Mouse (Mus musculus): ENCODE measurements around the gene Ccl7. TPM values are rescaled to one million over a fixed set of nuclear protein-coding genes. Genes with fewer than 3 reads are reported as not detected.

Ccl7 gene
- polyA plus RNA-seq, 1 experiment, result not detected

DNA sequence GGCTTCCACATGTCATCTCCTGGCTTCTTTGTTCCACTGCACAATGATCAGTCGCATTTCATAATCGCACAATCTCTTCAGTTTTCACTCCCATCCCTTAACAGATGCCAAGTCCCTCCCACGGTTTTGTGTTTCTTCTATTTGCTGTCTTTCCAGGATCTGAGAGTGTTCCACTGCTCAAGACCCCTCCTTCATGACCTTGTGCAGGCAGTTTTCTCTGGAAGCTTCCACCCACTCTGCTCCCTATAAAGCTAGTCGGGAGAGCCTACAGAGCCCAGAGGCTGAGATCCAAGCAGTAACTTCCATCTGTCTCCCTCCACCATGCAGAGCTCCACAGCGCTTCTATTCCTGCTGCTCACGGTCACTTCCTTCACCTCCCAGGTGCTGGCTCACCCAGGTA, 12.1 kb downstream of the Ccl7 start, which contains the start of gene Ccl11:
Gene Ccl11, plus strand, starts transcription at position 178 of the 400 bp plus-strand sequence.
- TF ChIP-seq GATA1 (IDR thresholded peaks at IDR 0.05; ENCODE audit: borderline replicate concordance, low read length) (no peak), FLI1 (IDR thresholded peaks at IDR 0.05; ENCODE audit: low read length) (no peak)
- Histone ChIP-seq H3K9me3 (no peaks in the 10 kb centered on the region), H3K4me3 (replicated peaks) (no peak within 1 kb of the TSS), H3K4me1 (no peaks in the 10 kb centered on the region), H3K27me3 (replicated peaks) (peaks cover 5% of the 10 kb centered on the region), H3K36me3 (replicated peaks; ENCODE audit: low read length) (no peaks in the 10 kb centered on the region)

GRCm38 (mm10) chr11:82062226-82062625, 16.7 kb downstream of the Ccl7 start:
- no peak overlapping the region for H3K4me3 ChIP-seq (replicated peaks)
- H3K27me3 ChIP-seq (replicated peaks), result no peaks in the 10 kb centered on the region
- H3K36me3 ChIP-seq (replicated peaks; ENCODE audit: low read length), result no peaks in the 10 kb centered on the region
- TF ChIP-seq GATA1 (IDR thresholded peaks at IDR 0.05; ENCODE audit: borderline replicate concordance, low read length) (no peak), FLI1 (IDR thresholded peaks at IDR 0.05; ENCODE audit: low read length) (no peak)
- no peaks in the 10 kb centered on the region for H3K4me1 ChIP-seq
- no peaks in the 10 kb centered on the region for H3K9me3 ChIP-seq

GRCm38 (mm10) chr11:82063454-82063853, 17.9 kb downstream of the Ccl7 start:
- Histone ChIP-seq H3K4me3 (replicated peaks) (no peak overlapping the region), H3K4me1 (no peaks in the 10 kb centered on the region), H3K36me3 (replicated peaks; ENCODE audit: low read length) (no peaks in the 10 kb centered on the region), H3K9me3 (no peaks in the 10 kb centered on the region), H3K27me3 (replicated peaks) (no peaks in the 10 kb centered on the region)
- no peak for TF ChIP-seq FLI1 (IDR thresholded peaks at IDR 0.05; ENCODE audit: low read length)
- TF ChIP-seq GATA1 (IDR thresholded peaks at IDR 0.05; ENCODE audit: borderline replicate concordance, low read length), result no peak

DNA sequence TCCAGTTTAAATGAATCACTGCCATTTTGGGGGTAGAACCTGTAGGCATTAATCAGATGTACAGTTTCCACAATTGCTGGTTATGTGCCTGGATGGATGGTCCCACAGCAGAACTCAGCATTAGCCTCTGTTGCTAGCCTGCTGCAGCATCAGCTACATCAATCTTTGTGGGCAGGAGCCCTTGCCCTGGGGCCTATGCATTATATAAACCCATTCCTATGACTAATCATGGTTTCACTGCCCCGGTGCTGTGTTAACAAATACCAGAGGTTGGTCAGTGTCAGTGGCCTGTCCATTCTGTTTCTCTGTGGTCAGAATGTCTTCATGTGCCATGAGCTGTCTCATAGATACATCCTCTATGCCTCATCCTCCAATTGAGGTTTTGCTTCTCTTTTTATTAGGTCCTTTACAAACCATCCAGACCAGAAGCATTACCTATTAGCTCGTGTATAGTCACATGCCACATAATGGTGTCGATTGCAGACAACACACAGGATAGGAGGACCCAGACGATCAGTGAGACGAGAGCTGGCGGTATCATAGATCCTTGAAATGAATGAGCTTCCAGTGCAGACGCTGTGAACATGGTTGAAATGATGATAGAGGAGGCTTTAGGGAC, 21.6 kb downstream of the Ccl7 start:
- H3K4me1 ChIP-seq, result no peaks in the 10 kb centered on the region
- TF ChIP-seq FLI1 (IDR thresholded peaks at IDR 0.05; ENCODE audit: low read length), result no peak
- no peak for TF ChIP-seq GATA1 (IDR thresholded peaks at IDR 0.05; ENCODE audit: borderline replicate concordance, low read length)

GRCm38 (mm10) chr11:82071076-82071475, 25.6 kb downstream of the Ccl7 start:
- H3K9me3 ChIP-seq, result peaks cover 15% of the 10 kb centered on the region
- peaks cover 6% of the 10 kb centered on the region for H3K27me3 ChIP-seq (replicated peaks)
- H3K36me3 ChIP-seq (replicated peaks; ENCODE audit: low read length), result no peaks in the 10 kb centered on the region
- TF ChIP-seq GATA1 (IDR thresholded peaks at IDR 0.05; ENCODE audit: borderline replicate concordance, low read length) (no peak), FLI1 (IDR thresholded peaks at IDR 0.05; ENCODE audit: low read length) (no peak)
- no peaks in the 10 kb centered on the region for H3K4me1 ChIP-seq
- no peak overlapping the region for H3K4me3 ChIP-seq (replicated peaks)

More for the DNA sequence above, 21.6 kb downstream of the Ccl7 start:
- Histone ChIP-seq H3K27me3 (replicated peaks) (peaks cover 3% of the 10 kb centered on the region), H3K4me3 (replicated peaks) (no peak overlapping the region), H3K9me3 (no peaks in the 10 kb centered on the region), H3K36me3 (replicated peaks; ENCODE audit: low read length) (no peaks in the 10 kb centered on the region)

- TF ChIP-seq FLI1 (IDR thresholded peaks at IDR 0.05; ENCODE audit: low read length), result no peak
- no peak for TF ChIP-seq GATA1 (IDR thresholded peaks at IDR 0.05; ENCODE audit: borderline replicate concordance, low read length)
Observed at GRCm38 (mm10) chr11:82072374-82072773, 26.9 kb downstream of the Ccl7 start.

GRCm38 (mm10) chr11:82072984-82073383, 27.5 kb downstream of the Ccl7 start:
- TF ChIP-seq GATA1 (IDR thresholded peaks at IDR 0.05; ENCODE audit: borderline replicate concordance, low read length) (no peak), FLI1 (IDR thresholded peaks at IDR 0.05; ENCODE audit: low read length) (no peak)
- H3K4me1 ChIP-seq, result no peaks in the 10 kb centered on the region
- peaks cover 20% of the 10 kb centered on the region for H3K9me3 ChIP-seq

More at GRCm38 (mm10) chr11:82072374-82072773, 26.9 kb downstream of the Ccl7 start:
- Histone ChIP-seq H3K27me3 (replicated peaks) (peaks cover 6% of the 10 kb centered on the region), H3K4me1 (no peaks in the 10 kb centered on the region), H3K36me3 (replicated peaks; ENCODE audit: low read length) (no peaks in the 10 kb centered on the region), H3K4me3 (replicated peaks) (no peak overlapping the region), H3K9me3 (peaks cover 20% of the 10 kb centered on the region)

DNA sequence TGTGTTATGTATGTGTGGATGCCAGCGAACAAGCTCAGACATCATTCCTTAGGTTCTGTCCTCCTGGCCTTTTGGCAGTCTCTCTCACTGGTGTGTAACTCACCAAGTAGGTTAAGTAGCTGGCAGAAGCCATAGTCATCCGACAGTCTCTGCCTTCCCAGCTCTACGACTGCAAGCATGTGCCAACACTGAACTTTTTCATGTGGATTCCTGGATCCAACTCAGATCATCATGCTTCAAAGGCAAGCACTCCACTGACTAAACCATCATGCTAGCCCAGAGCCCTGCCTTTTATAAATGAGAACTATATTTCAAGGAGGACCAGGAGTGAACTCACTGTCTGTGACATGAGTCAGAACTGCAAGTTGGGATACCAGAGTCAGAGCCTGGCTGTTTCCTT, 28.2 kb downstream of the Ccl7 start:
- Histone ChIP-seq H3K9me3 (peaks cover 20% of the 10 kb centered on the region), H3K4me1 (no peaks in the 10 kb centered on the region), H3K36me3 (replicated peaks; ENCODE audit: low read length) (no peaks in the 10 kb centered on the region), H3K27me3 (replicated peaks) (peaks cover 6% of the 10 kb centered on the region), H3K4me3 (replicated peaks) (no peak overlapping the region)
- no peak for TF ChIP-seq GATA1 (IDR thresholded peaks at IDR 0.05; ENCODE audit: borderline replicate concordance, low read length)
- TF ChIP-seq FLI1 (IDR thresholded peaks at IDR 0.05; ENCODE audit: low read length), result no peak

More at GRCm38 (mm10) chr11:82072984-82073383, 27.5 kb downstream of the Ccl7 start:
- Histone ChIP-seq H3K36me3 (replicated peaks; ENCODE audit: low read length) (no peaks in the 10 kb centered on the region), H3K27me3 (replicated peaks) (peaks cover 6% of the 10 kb centered on the region), H3K4me3 (replicated peaks) (no peak overlapping the region)

DNA sequence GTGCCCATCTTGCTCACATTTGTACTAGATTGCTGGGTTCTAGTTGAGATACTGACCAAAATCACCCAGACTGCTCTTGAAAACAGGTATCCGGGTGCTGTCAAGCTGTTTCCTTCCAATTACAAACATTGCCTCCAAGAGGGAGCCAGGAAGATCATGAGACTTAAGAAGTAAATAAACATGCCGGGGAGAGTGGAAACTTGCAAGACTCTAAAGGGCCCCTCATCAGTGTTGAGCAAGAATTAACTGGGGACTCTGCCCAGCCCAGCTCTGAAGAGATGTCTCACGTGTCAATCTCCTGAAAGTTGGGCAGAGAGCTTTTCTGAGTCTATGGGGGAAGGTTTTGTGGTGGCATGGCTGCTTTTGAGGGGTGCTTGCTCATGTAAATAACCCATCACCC, 31.5 kb downstream of the Ccl7 start:
- Histone ChIP-seq H3K9me3 (peaks cover 20% of the 10 kb centered on the region), H3K4me1 (no peaks in the 10 kb centered on the region)
- TF ChIP-seq GATA1 (IDR thresholded peaks at IDR 0.05; ENCODE audit: borderline replicate concordance, low read length) (no peak), FLI1 (IDR thresholded peaks at IDR 0.05; ENCODE audit: low read length) (no peak)

GRCm38 (mm10) chr11:82078136-82078730, 32.7 kb downstream of the Ccl7 start:
- Histone ChIP-seq H3K4me3 (replicated peaks) (no peak overlapping the region), H3K4me1 (no peaks in the 10 kb centered on the region), H3K36me3 (replicated peaks; ENCODE audit: low read length) (no peaks in the 10 kb centered on the region), H3K27me3 (replicated peaks) (peaks cover 2% of the 10 kb centered on the region), H3K9me3 (peaks cover 20% of the 10 kb centered on the region)
- TF ChIP-seq FLI1 (IDR thresholded peaks at IDR 0.05; ENCODE audit: low read length), result no peak
- no peak for TF ChIP-seq GATA1 (IDR thresholded peaks at IDR 0.05; ENCODE audit: borderline replicate concordance, low read length)

More for the DNA sequence above, 31.5 kb downstream of the Ccl7 start:
- Histone ChIP-seq H3K4me3 (replicated peaks) (no peak overlapping the region), H3K36me3 (replicated peaks; ENCODE audit: low read length) (no peaks in the 10 kb centered on the region), H3K27me3 (replicated peaks) (peaks cover 3% of the 10 kb centered on the region)

Measured in megakaryocyte, embryonic 14.5 days (primary cell).